Comparison of ENCODE assay signal across 23 mouse cellular contexts in genomic region chr10:124833930-124834329, GRCm38 (mm10).
"Had no signal": no experiment of that assay in that cellular context is flagged by ENCODE, and none has a peak within 500 bp of the region (broad histone marks: within the 10 kb centered on the region; RNA-seq: fewer than 3 reads in every experiment).

No protein-coding gene starts in this region.

- ATAC-seq: hindbrain, postnatal 0 days; intestine, embryonic 16.5 days had no signal

- H3K27me3 ChIP-seq: heart, embryonic 12.5 days; hindbrain, embryonic 12.5 days; hindbrain, embryonic 15.5 days; kidney, embryonic 15.5 days; limb, embryonic 13.5 days; limb, embryonic 15.5 days had no signal

- H3K4me2 ChIP-seq: heart, embryonic 12.5 days; hindbrain, embryonic 12.5 days; hindbrain, embryonic 15.5 days; kidney, embryonic 15.5 days; limb, embryonic 13.5 days; limb, embryonic 15.5 days had no signal

- H3K27ac ChIP-seq: gastrocnemius, adult 2 months; heart, embryonic 10.5 days; hindbrain, embryonic 12.5 days; hindbrain, embryonic 15.5 days; hindbrain, postnatal 0 days; kidney, embryonic 15.5 days; kidney, postnatal 0 days; limb, embryonic 13.5 days; limb, embryonic 15.5 days had no signal

- DNase-seq: gastrocnemius, adult 2 months; gastrocnemius, postnatal 10 days; gastrocnemius, postnatal 25 days; heart, adult 18-20 months; heart, postnatal 10 days; kidney, adult 11 months; kidney, adult 2 months; kidney, adult 9 months; kidney, postnatal 14 days; kidney, postnatal 36 days; layer of hippocampus, adult 9-11 months; layer of hippocampus, postnatal 36 days; left cerebral cortex, postnatal 4 days had no signal

- H3K9ac ChIP-seq: heart, embryonic 12.5 days; hindbrain, embryonic 12.5 days; hindbrain, embryonic 15.5 days; kidney, embryonic 15.5 days; limb, embryonic 13.5 days; limb, embryonic 15.5 days had no signal

- H3K9me3 ChIP-seq: heart, embryonic 10.5 days; hindbrain, embryonic 12.5 days; hindbrain, embryonic 15.5 days; kidney, embryonic 15.5 days; limb, embryonic 13.5 days; limb, embryonic 15.5 days had no signal

- H3K4me1 ChIP-seq: heart, embryonic 10.5 days; heart, embryonic 12.5 days; hindbrain, embryonic 12.5 days; hindbrain, embryonic 15.5 days; kidney, embryonic 15.5 days; limb, embryonic 13.5 days; limb, embryonic 15.5 days had no signal

- H3K36me3 ChIP-seq: heart, embryonic 10.5 days; heart, embryonic 12.5 days; hindbrain, embryonic 12.5 days; hindbrain, embryonic 15.5 days; kidney, embryonic 15.5 days; limb, embryonic 13.5 days; limb, embryonic 15.5 days had no signal

- H3K4me3 ChIP-seq: gastrocnemius, adult 2 months; heart, embryonic 10.5 days; heart, embryonic 12.5 days; hindbrain, embryonic 12.5 days; hindbrain, embryonic 15.5 days; kidney, embryonic 15.5 days; limb, embryonic 13.5 days; limb, embryonic 15.5 days had no signal
